Mouse (Mus musculus) spleen, adult 2 months (tissue): ENCODE data around the gene Glp2r.

ENCODE experiments used
- CTCF ChIP-seq: fragments of 200-500 bp; IDR thresholded peaks from 2 replicates; pipeline ENCODE4 v1.5.1; 2011; ENCODE audit warnings: mild to moderate bottlenecking, inconsistent platforms; ENCODE audit not compliant: insufficient read depth, insufficient read length, insufficient replicate concordance; ENCODE audit errors: extremely low read depth
- POLR2A ChIP-seq: fragments of 200-500 bp; IDR thresholded peaks from 2 replicates; pipeline ENCODE4 v1.6.1; 2011; ENCODE audit warnings: low read depth, low read length, inconsistent platforms

GRCm38 (mm10) chr11:67612158-67612839, 158.7 kb downstream of the Glp2r start:
- TF ChIP-seq CTCF = no peak
- TF ChIP-seq POLR2A = no peak
